Mouse (Mus musculus): ENCODE measurements around the gene Vrk2.

- TF ChIP-seq CTCF (IDR thresholded peaks at IDR 0.05; ENCODE audit: insufficient read depth, low read length) (no peak), POLR2A (IDR thresholded peaks at IDR 0.05; ENCODE audit: borderline replicate concordance, extremely low read depth, low read depth, low read length) (no peak)
Measured at GRCm38 (mm10) chr11:26642141-26642540, 48.3 kb upstream of the Vrk2 start.
